Mouse (Mus musculus): Measurements from ENCODE around the gene Drc1. TPM values are rescaled to one million over a fixed set of nuclear protein-coding genes. Genes with fewer than 3 reads are reported as not detected.

Gene Drc1
- total and polyA plus RNA-seq, 2 experiments from 2014 or later = 14.7 to 16.9 TPM

DNA sequence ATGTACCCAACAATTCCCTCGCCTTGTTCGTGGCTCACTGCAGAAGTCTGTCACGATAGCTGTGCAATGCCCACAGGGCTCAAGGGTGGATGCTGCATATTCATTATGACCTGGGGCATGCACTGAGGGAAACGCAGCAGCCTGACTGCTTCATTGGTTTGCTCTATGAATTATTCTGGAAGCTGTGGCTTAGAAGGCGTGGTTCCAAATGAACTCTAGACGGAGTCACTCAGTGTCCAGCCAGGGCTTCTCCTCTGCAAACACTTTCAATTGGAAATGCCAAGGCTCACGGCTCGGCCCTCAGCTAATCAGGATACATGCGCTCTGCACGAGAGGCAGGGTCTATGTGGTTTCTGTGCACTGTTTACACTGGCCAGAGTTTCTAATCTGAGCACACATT, 130.3 kb downstream of the Drc1 start:
- H3K9ac ChIP-seq = no peak overlapping the region

DNA sequence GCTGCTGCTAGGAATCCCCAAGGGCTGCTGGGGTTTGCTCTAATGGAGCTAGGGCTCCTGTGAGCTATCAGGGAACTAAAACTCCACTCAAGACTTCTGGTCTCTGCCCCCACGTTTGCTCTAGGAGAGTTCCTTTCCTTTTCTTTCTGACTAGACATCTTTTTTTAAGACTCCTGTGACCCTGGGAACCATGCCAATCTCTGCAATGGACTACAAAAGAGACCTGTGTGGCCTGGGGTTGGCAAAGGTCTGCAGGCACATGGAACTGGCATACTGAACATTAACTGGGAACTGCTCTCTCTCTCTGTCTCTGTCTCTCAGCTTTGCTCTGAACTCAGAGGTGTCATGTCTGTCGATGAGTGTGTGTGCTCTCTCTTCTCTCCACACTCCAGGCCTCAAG, 134.2 kb downstream of the Drc1 start:
- H3K9ac ChIP-seq = no peak overlapping the region
- H3K4me2 ChIP-seq (ENCODE audit: low read depth) = no peak overlapping the region
- H3K4me3 ChIP-seq (ENCODE audit: low read depth, low read length) = no peak overlapping the region
- TF ChIP-seq CTCF (IDR thresholded peaks at IDR 0.05; ENCODE audit: low read depth) = no peak
- DNase-seq = no peak
- H3K27ac ChIP-seq (ENCODE audit: low read depth, low read length) = no peak overlapping the region
- no peaks in the 10 kb centered on the region for H3K27me3 ChIP-seq (ENCODE audit: insufficient read depth, low read length)
- H3K4me1 ChIP-seq (ENCODE audit: insufficient read depth) = no peaks in the 10 kb centered on the region
- no peaks in the 10 kb centered on the region for H3K36me3 ChIP-seq (ENCODE audit: insufficient read depth)
- 42% methylated on average over 2 of the region's 2 CpGs for WGBS
- ATAC-seq = no peak
- H3K9me3 ChIP-seq (ENCODE audit: low read length) = no peaks in the 10 kb centered on the region

More for the DNA sequence above, 130.3 kb downstream of the Drc1 start:
- H3K9me3 ChIP-seq (ENCODE audit: low read length) = no peaks in the 10 kb centered on the region
- no peak for DNase-seq
- no peak overlapping the region for H3K4me3 ChIP-seq (ENCODE audit: low read depth, low read length)
- no peaks in the 10 kb centered on the region for H3K36me3 ChIP-seq (ENCODE audit: insufficient read depth)
- no peaks in the 10 kb centered on the region for H3K4me1 ChIP-seq (ENCODE audit: insufficient read depth)
- H3K27ac ChIP-seq (ENCODE audit: low read depth, low read length) = no peak overlapping the region
- H3K27me3 ChIP-seq (ENCODE audit: insufficient read depth, low read length) = no peaks in the 10 kb centered on the region
- TF ChIP-seq CTCF (IDR thresholded peaks at IDR 0.05; ENCODE audit: low read depth) = no peak
- ATAC-seq = no peak
- WGBS = 52% methylated on average over 10 of the region's 10 CpGs
- H3K4me2 ChIP-seq (ENCODE audit: low read depth) = no peak overlapping the region

DNA sequence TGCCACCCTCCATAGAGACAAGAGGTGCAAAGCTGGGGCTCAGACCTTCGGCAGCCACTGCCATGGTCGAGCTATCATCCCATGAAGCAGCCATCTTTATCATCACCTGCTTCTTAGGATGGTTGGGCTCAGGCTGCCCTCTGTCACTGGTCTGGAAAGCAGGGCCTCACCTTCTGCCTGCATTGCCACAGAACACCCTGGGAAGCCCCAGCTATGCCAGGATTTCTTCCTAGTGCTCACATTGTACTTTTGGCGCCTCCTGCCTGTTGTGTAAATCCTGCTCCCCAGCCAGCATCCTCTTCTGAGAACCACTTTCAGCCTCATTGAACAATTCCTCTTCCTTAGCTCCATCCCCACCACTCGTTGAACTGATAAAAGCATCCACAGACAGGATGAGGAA, 134.7 kb downstream of the Drc1 start:
- H3K4me2 ChIP-seq (ENCODE audit: low read depth) = no peak overlapping the region
- DNase-seq = no peak
- 54% methylated on average over 4 of the region's 4 CpGs for WGBS

More for the DNA sequence above, 134.7 kb downstream of the Drc1 start:
- Histone ChIP-seq H3K27ac (ENCODE audit: low read depth, low read length) (no peak overlapping the region), H3K9ac (no peak overlapping the region), H3K4me3 (ENCODE audit: low read depth, low read length) (no peak overlapping the region), H3K27me3 (ENCODE audit: insufficient read depth, low read length) (no peaks in the 10 kb centered on the region), H3K4me1 (ENCODE audit: insufficient read depth) (no peaks in the 10 kb centered on the region), H3K9me3 (ENCODE audit: low read length) (no peaks in the 10 kb centered on the region), H3K36me3 (ENCODE audit: insufficient read depth) (no peaks in the 10 kb centered on the region)
- no peak for ATAC-seq
- no peak for TF ChIP-seq CTCF (IDR thresholded peaks at IDR 0.05; ENCODE audit: low read depth)

Other genes starting within 250 kb of the Drc1 start
- gene Tyms, start 207.8 kb upstream of the Drc1 start, total RNA-seq (2014; rRNA removed) = 12.3 and 14.3 TPM in 2 replicates
- 26.8 and 34.1 TPM in 2 replicates for gene Tyms, start 207.8 kb upstream of the Drc1 start, polyA plus RNA-seq (2015; fragmentation: Nextera tagmentation; extraction: Ambion mirVana)
- gene Garem2, start 176.2 kb upstream of the Drc1 start, total RNA-seq (2014; rRNA removed) = 10.4 and 10.5 TPM in 2 replicates
- 5.5 and 7.2 TPM in 2 replicates for gene Garem2, start 176.2 kb upstream of the Drc1 start, polyA plus RNA-seq (2015; fragmentation: Nextera tagmentation; extraction: Ambion mirVana)
- 1.0 and 2.0 TPM in 2 replicates for gene 3110082J24Rik, start 175.3 kb upstream of the Drc1 start, total RNA-seq (2014; rRNA removed)
- 2.0 and 2.5 TPM in 2 replicates for gene 3110082J24Rik, start 175.3 kb upstream of the Drc1 start, polyA plus RNA-seq (2015; fragmentation: Nextera tagmentation; extraction: Ambion mirVana)
- gene Hadha, start 126.2 kb upstream of the Drc1 start, total RNA-seq (2014; rRNA removed) = 50.3 and 57.9 TPM in 2 replicates
- gene Hadha, start 126.2 kb upstream of the Drc1 start, polyA plus RNA-seq (2015; fragmentation: Nextera tagmentation; extraction: Ambion mirVana) = 45.9 and 56.1 TPM in 2 replicates
- 54.4 and 59.3 TPM in 2 replicates for gene Hadhb, start 126.1 kb upstream of the Drc1 start, total RNA-seq (2014; rRNA removed)
- gene Hadhb, start 126.1 kb upstream of the Drc1 start, polyA plus RNA-seq (2015; fragmentation: Nextera tagmentation; extraction: Ambion mirVana) = 43.2 and 46.2 TPM in 2 replicates
- not detected in 2 replicates for gene Adgrf3, start 75.7 kb upstream of the Drc1 start, total RNA-seq (2014; rRNA removed)
- not detected in 2 replicates for gene Adgrf3, start 75.7 kb upstream of the Drc1 start, polyA plus RNA-seq (2015; fragmentation: Nextera tagmentation; extraction: Ambion mirVana)
- 53.8 and 59.6 TPM in 2 replicates for gene Selenoi, start 48.8 kb upstream of the Drc1 start, total RNA-seq (2014; rRNA removed)
- gene Selenoi, start 48.8 kb upstream of the Drc1 start, polyA plus RNA-seq (2015; fragmentation: Nextera tagmentation; extraction: Ambion mirVana) = 15.9 and 21.1 TPM in 2 replicates
- 5.9 and 7.6 TPM in 2 replicates for gene Otof, start 180.5 kb downstream of the Drc1 start, total RNA-seq (2014; rRNA removed)
- gene Otof, start 180.5 kb downstream of the Drc1 start, polyA plus RNA-seq (2015; fragmentation: Nextera tagmentation; extraction: Ambion mirVana) = 1.7 and 3.0 TPM in 2 replicates
- 0.85 and 1.0 TPM in 2 replicates for gene 1700001C02Rik, start 184.7 kb downstream of the Drc1 start, total RNA-seq (2014; rRNA removed)
- gene 1700001C02Rik, start 184.7 kb downstream of the Drc1 start, polyA plus RNA-seq (2015; fragmentation: Nextera tagmentation; extraction: Ambion mirVana) = 5.2 and 6.8 TPM in 2 replicates

Data from forebrain, postnatal 0 days (tissue).